Mouse (Mus musculus) ovary, adult 18-20 months (tissue): ENCODE data around the gene Pitpnc1.
A peak's percentile ranks its signal among the peaks of the same experiment; 100 is the strongest.

Experiments used
- DNase-seq: peaks from one replicate; pipeline ENCODE4 v3.0.0; 2022; ENCODE audit warnings: low spot score, mixed read lengths

Pitpnc1 gene

GRCm38 (mm10) chr11:107230128-107230527 is 240.4 kb downstream of the Pitpnc1 start:
- DNase-seq, result no peak

DNA sequence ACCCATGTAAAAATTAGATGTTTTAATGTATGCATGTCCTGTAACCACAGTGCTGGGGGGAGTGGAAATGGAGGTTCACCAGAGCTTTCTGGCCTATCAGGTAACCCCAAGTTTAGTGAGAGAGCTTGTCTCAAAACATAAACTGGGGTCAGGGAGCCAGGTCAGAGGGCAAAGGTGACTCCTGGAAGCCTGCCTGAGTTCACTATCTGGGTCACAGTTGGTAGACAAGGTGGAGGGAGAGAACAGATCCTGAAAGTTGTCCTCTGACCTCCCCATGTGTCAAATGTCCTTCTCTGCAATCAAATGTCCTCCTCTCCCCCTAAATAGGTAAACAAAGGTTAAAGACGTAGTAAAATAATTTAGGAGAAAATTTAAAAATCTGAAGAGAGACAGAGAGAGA is 244.1 kb downstream of the Pitpnc1 start:
- no peak for DNase-seq

- DNase-seq, result no peak
These were observed 244.5 kb downstream of the Pitpnc1 start for GRCm38 (mm10) chr11:107226013-107226412.

- DNase-seq, result no peak
These were observed 245.2 kb downstream of the Pitpnc1 start for GRCm38 (mm10) chr11:107225301-107225700.

- DNase-seq, result no peak
These were observed 246.8 kb downstream of the Pitpnc1 start for GRCm38 (mm10) chr11:107223667-107224214.

DNA sequence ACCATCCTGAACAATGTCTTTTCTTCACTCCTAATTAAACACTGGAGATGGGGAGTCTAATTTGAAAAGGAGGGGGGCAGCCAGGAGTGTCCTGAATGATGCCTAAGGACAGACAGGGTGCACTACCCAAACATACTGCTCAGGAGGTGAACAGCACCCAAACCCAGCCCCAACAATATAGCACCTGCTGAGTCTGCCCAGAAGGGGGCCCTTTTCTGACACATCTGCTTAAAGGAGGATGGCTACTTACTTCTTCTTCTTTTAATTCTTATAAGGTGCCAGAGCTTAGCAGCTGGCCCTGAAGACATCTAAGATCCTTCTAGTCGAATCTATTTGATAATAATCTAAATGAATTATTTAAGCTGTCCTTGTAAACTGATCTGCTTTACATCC is 247.3 kb downstream of the Pitpnc1 start:
- DNase-seq, result no peak

DNA sequence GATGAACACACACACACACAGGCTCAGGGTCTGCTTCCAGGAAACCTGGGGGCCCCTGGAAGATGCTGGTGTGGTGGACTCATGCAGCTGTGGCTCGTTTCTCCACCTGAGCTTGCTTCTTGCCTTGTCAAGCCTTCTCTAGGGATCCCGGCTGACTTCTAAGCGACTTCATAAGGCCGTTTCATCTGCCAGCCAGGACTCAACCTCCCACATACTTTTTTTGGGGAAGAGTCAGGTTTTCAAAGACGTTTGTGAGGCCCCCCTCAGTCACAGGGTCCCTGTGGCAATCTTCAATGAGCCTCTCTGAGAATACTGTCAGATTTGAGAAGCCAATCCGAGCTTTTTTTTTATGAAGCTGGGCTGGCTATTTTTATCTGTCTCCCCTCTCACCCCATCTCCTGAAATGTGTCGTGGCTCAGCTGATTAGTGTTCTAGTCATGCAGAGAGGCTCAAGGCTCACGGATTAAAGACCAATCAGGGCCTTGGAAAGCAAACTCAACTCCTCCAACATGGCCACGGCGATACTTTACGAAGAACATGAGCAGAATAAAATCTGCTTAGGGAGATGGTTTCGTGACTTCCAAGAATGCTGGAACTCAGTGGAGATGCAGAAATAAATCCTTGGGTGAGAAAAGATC is 247.8 kb downstream of the Pitpnc1 start:
- no peak for DNase-seq

GRCm38 (mm10) chr11:107215111-107215510 is 255.4 kb downstream of the Pitpnc1 start:
- no peak for DNase-seq

- no peak for DNase-seq
These were observed 256.8 kb downstream of the Pitpnc1 start for GRCm38 (mm10) chr11:107213745-107214144.

DNA sequence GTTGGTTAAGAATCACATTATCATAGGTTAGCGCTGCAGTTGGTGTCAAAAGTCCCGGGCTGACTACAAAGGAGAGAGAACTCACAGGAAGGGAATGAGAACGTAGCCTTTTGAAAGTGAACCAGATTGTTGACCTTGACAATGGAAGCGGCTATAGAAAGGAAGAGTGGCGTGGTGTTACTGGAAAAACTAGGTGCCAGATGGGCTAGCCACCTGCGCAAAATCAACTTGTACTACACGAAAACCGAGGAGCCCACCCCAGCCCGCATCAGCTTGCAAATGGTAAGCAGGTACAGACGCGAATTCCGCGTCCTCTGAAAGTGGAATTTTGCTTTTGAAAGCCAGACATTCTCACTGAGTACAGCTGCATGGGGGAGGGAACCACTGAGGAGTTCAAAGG is 260.7 kb downstream of the Pitpnc1 start:
- no peak for DNase-seq

DNA sequence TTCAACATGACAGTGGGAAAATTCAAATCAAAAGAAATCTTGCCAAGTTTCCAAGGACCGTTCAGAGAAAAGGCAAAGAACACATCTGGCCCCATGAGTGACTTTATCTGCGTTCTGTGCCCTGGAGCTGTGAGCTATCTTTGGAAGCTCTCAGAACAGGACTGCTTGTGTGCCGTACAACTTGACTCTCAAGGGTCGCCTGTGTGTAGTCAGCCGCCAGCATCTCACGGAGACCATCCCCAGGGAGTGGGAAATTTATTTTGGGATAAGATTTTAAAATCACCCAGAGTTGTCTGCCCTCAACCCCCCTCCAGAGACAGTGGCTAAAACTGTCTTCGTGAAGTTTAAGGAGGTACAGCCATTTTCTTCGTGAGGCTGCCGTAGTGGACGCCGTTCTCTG is 268.7 kb downstream of the Pitpnc1 start:
- DNase-seq, result no peak

DNA sequence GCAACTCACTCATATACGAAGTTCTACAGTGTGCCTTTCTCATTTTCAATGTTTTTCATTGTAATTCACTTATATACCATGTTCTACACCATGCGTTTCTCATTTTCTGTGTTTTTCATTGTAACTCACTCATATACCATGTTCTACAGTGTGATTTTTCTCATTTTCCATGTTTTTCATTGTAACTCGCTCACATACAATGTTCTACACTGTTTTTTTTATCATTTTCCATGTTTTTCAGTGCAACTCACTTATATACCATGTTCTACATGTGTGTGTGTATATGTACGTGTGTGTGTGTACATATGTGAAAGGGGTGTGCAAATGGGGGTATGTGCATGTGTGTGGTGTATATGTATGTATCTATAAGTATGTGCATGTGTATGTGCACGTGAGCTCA is 271.2 kb downstream of the Pitpnc1 start:
- DNase-seq, result no peak

DNA sequence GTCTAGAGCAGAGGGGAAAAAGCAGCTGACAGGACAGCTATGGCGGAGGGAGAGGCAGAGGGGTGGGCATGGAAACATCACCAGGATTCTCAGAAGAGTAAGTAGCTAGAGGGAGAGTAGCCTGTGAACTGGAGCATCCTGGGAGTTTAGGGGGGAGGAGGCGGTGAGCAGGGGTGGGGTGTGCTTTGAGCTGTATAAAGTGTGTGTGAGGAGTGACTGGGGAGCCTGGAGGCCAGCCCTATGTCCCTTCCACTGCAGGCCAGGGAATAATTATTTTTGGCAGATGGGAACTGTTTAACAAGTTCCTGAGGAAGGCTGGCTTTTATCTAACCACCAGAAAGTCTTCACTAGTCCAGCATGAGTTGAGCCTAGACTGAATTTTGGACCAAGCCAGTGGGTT is 275.2 kb downstream of the Pitpnc1 start:
- DNase-seq, result no peak

- DNase-seq, result peak; percentile 5
These were observed 280.1 kb downstream of the Pitpnc1 start for GRCm38 (mm10) chr11:107190376-107190775.

- peak; percentile 95 for DNase-seq
These were observed 281.6 kb downstream of the Pitpnc1 start, which contains the start of gene Nol11 for GRCm38 (mm10) chr11:107188565-107189552. Nol11 (minus strand) TSS chr11:107189381.

- DNase-seq, result no peak
These were observed 286.7 kb downstream of the Pitpnc1 start for GRCm38 (mm10) chr11:107183777-107184176.

- no peak for DNase-seq
These were observed 309.3 kb downstream of the Pitpnc1 start for GRCm38 (mm10) chr11:107161215-107161614.

GRCm38 (mm10) chr11:107159034-107159433 is 311.5 kb downstream of the Pitpnc1 start:
- DNase-seq, result no peak
